ENCODE assay signal across 20 mouse cellular contexts in the genomic region with DNA sequence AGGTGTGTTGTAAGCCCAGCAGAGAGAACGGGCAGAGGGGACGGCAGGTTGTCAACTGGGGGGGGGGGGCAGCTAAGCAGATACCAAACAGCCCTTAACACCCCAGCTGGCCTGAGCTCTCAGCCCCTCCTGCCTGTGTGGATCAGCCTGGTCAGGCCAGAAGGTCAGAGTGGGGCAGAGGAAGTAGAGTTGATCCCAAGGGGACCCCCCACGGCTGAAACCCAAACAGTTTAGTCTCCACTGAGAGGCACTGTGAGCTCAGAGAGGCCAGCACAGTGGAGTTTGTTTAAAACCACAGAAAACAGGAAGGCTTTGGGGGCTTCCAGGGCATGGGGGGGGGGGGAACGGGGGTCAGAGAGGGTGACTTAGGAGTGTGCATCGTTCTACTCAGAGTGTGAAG. TPM values are rescaled to one million over a fixed set of nuclear protein-coding genes. Genes with fewer than 3 reads are reported as not detected.
A peak's percentile ranks its signal among the peaks of the same experiment; 100 is the strongest.
DNase-seq lines count a peak whose midpoint lies in the region; ATAC-seq and TF ChIP-seq lines count a peak whose summit lies in the region.
"Had no signal": no experiment of that assay in that cellular context is flagged by ENCODE, and none has a peak within 500 bp of the region (broad histone marks: within the 10 kb centered on the region; RNA-seq: fewer than 3 reads in every experiment).

No protein-coding gene starts in this region.

- no peak overlapping the region for H3K4me2 ChIP-seq in heart, embryonic 16.5 days (ENCODE audit: low read depth, low read length)
- H3K4me2 ChIP-seq: embryonic facial prominence, embryonic 12.5 days; hindbrain, embryonic 12.5 days; kidney, embryonic 15.5 days; limb, embryonic 13.5 days; liver, embryonic 11.5 days; midbrain, embryonic 13.5 days had no signal

- H3K9me3 ChIP-seq in heart, embryonic 16.5 days (replicated peaks; ENCODE audit: control insufficient read depth, low read length), result peaks cover 3% of the 10 kb centered on the region
- H3K9me3 ChIP-seq: embryonic facial prominence, embryonic 12.5 days; hindbrain, embryonic 12.5 days; kidney, embryonic 15.5 days; limb, embryonic 13.5 days; midbrain, embryonic 13.5 days had no signal

- intact Hi-C loops in heart, postnatal 14 days (cut with DNase I), result no loop called here

- H3K4me3 ChIP-seq in heart, embryonic 16.5 days (ENCODE audit: low read length), result no peak overlapping the region
- no peak overlapping the region for H3K4me3 ChIP-seq in layer of hippocampus, adult 2 months
- no peak overlapping the region for H3K4me3 ChIP-seq in brown adipose tissue, adult 24 weeks (ENCODE audit: insufficient read depth, low read depth, low read length)
- H3K4me3 ChIP-seq: embryonic facial prominence, embryonic 12.5 days; hindbrain, embryonic 12.5 days; kidney, embryonic 15.5 days; left cerebral cortex, adult 2 months; limb, embryonic 13.5 days; midbrain, embryonic 13.5 days had no signal

- no peak for DNase-seq in heart, postnatal 14 days
- no peak for DNase-seq in layer of hippocampus, adult 2 months (ENCODE audit: low spot score in 2 of 2)
- DNase-seq in layer of hippocampus, adult 9-11 months, result no peak
- peak; percentile 41 for DNase-seq in R1 (ENCODE audit: low read depth, low spot score)
- DNase-seq in embryo, embryonic 11 days, result no peak
- DNase-seq: B cell, adult 2 months; thymus, postnatal 4 days had no signal

- 0 out of 2 replicates have a peak overlapping the region, but pooled peaks have one; percentile 13 for H3K9ac ChIP-seq in heart, embryonic 16.5 days (ENCODE audit: low read length)
- H3K9ac ChIP-seq: embryonic facial prominence, embryonic 12.5 days; hindbrain, embryonic 12.5 days; kidney, embryonic 15.5 days; limb, embryonic 13.5 days; midbrain, embryonic 13.5 days had no signal

- TF ChIP-seq CTCF in layer of hippocampus, adult 2 months (conservative IDR thresholded peaks at IDR 0.05), result no peak

- H3K4me1 ChIP-seq in heart, embryonic 16.5 days (ENCODE audit: control insufficient read depth, insufficient read depth, low read length), result peaks cover 51% of the 10 kb centered on the region
- peaks cover 56% of the 10 kb centered on the region for H3K4me1 ChIP-seq in brown adipose tissue, adult 24 weeks (ENCODE audit: control insufficient read depth, insufficient read depth, insufficient read length, low read length)

- no peak for ATAC-seq in heart, embryonic 16.5 days (replicated peaks; ENCODE audit: extremely low read depth, insufficient read depth, low FRiP score)
- ATAC-seq: activated CD4-positive, CD25-positive, alpha-beta regulatory T cell, adult 4 months; forebrain, embryonic 14.5 days; intestine, embryonic 16.5 days; midbrain, embryonic 13.5 days had no signal

- H3K27me3 ChIP-seq in heart, embryonic 16.5 days (ENCODE audit: control insufficient read depth, insufficient read depth, low read length), result no peaks in the 10 kb centered on the region
- H3K27me3 ChIP-seq: embryonic facial prominence, embryonic 12.5 days; hindbrain, embryonic 12.5 days; kidney, embryonic 15.5 days; limb, embryonic 13.5 days; midbrain, embryonic 13.5 days had no signal

- H3K36me3 ChIP-seq in heart, embryonic 16.5 days (ENCODE audit: control insufficient read depth, insufficient read depth), result no peaks in the 10 kb centered on the region; the same call in 1 of the 2 replicates
- H3K36me3 ChIP-seq: embryonic facial prominence, embryonic 12.5 days; hindbrain, embryonic 12.5 days; limb, embryonic 13.5 days; midbrain, embryonic 13.5 days had no signal

- 54% methylated on average over 5 of the region's 5 CpGs for WGBS in heart, embryonic 16.5 days

- H3K27ac ChIP-seq in heart, embryonic 16.5 days (ENCODE audit: low read length), result no peak overlapping the region
- 0 out of 2 replicates have a peak overlapping the region, but pooled peaks have one; percentile 62 for H3K27ac ChIP-seq in layer of hippocampus, adult 2 months
- H3K27ac ChIP-seq in brown adipose tissue, adult 24 weeks (replicated peaks; ENCODE audit: low read depth, low read length), result 0 out of 2 replicates have a peak overlapping the region, but pooled peaks have one; percentile 29
- H3K27ac ChIP-seq: embryonic facial prominence, embryonic 12.5 days; hindbrain, embryonic 12.5 days; limb, embryonic 13.5 days; macrophage; midbrain, embryonic 13.5 days had no signal

RNA-seq across cellular contexts. Expression of a gene that starts 8.7 kb away (rescaled TPM):
- polyA plus RNA-seq in heart, embryonic 16.5 days (2015; fragmentation: Nextera tagmentation; extraction: Ambion mirVana), result 17.7 and 32.1 TPM in 2 replicates
- total RNA-seq in heart, postnatal 14 days (2021), result 10 to 100 TPM; 43.1 to 63.7 TPM
- total RNA-seq in layer of hippocampus, adult 2 months (2021), result 1 to 10 TPM; 6.9 to 8.9 TPM
- 3.2 and 7.3 TPM in 2 replicates for polyA plus RNA-seq in brown adipose tissue, adult 24 weeks (2012; ENCODE audit: insufficient read depth, insufficient read length, missing spikeins)
- polyA plus RNA-seq: macrophage had no signal

RNA-seq across cellular contexts. Expression of a gene that starts 40.3 kb away (rescaled TPM):
- 208 and 247 TPM in 2 replicates for polyA plus RNA-seq in heart, embryonic 16.5 days (2015; fragmentation: Nextera tagmentation; extraction: Ambion mirVana)
- total RNA-seq in heart, postnatal 14 days (2021), result 100 to 1,000 TPM; 460 to 507 TPM
- 100 to 1,000 TPM; 713 to 738 TPM for total RNA-seq in layer of hippocampus, adult 2 months (2021)
- 875 and 1,284 TPM in 2 replicates for polyA plus RNA-seq in brown adipose tissue, adult 24 weeks (2012; ENCODE audit: insufficient read depth, insufficient read length, missing spikeins)

RNA-seq across cellular contexts. Expression of a gene that starts 45.6 kb away (rescaled TPM):
- 133 and 148 TPM in 2 replicates for polyA plus RNA-seq in heart, embryonic 16.5 days (2015; fragmentation: Nextera tagmentation; extraction: Ambion mirVana)
- total RNA-seq in heart, postnatal 14 days (2021), result 10 to 100 TPM; 87.1 to 95.9 TPM
- 100 to 1,000 TPM; 105 to 108 TPM for total RNA-seq in layer of hippocampus, adult 2 months (2021)
- 65.9 and 105 TPM in 2 replicates for polyA plus RNA-seq in brown adipose tissue, adult 24 weeks (2012; ENCODE audit: insufficient read depth, insufficient read length, missing spikeins)

RNA-seq across cellular contexts. Expression of a gene that starts 56.4 kb away (rescaled TPM):
- polyA plus RNA-seq in heart, embryonic 16.5 days (2015; fragmentation: Nextera tagmentation; extraction: Ambion mirVana), result 6.1 and 9.9 TPM in 2 replicates
- total RNA-seq in heart, postnatal 14 days (2021), result 10 to 100 TPM; 14.3 to 14.6 TPM
- 10 to 100 TPM; 31.6 to 37.5 TPM for total RNA-seq in layer of hippocampus, adult 2 months (2021)
- 4.6 and 5.1 TPM in 2 replicates for polyA plus RNA-seq in brown adipose tissue, adult 24 weeks (2012; ENCODE audit: insufficient read depth, insufficient read length, missing spikeins)

Comparison
In these comparisons a context has a peak if more than half of its experiments do, and no peak if none do; other contexts are left out.
1. RNA of a gene that starts 8.7 kb away (total RNA-seq): 43.1 to 63.7 TPM in heart, postnatal 14 days; 6.9 to 8.9 TPM in layer of hippocampus, adult 2 months; every median in the first group is over 4 times any median in the second.